Mouse (Mus musculus) intestine, postnatal 0 days (tissue): ENCODE measurements around the gene Dennd2c. TPM values are rescaled to one million over a fixed set of nuclear protein-coding genes. Genes with fewer than 3 reads are reported as not detected.

Experiments used
- ATAC-seq: fragments of 200-750 bp; cut with Nextera tagmentation; 2 replicates; pipeline ENCODE4 v1.8.0; 2017; ENCODE audit warnings: mild to moderate bottlenecking, moderate TSS enrichment, moderate library complexity
- H3K27ac ChIP-seq: fragments of 300-500 bp; sonication (generic); 2 replicates; pipeline ENCODE4 v1.5.1; 2014; ENCODE audit warnings: mild to moderate bottlenecking, low read depth, low read length, moderate library complexity
- H3K27me3 ChIP-seq: fragments of 300-500 bp; sonication (generic); replicated peaks from 2 replicates; pipeline ENCODE4 v1.6.1; 2014; ENCODE audit warnings: low read length, mixed read lengths; ENCODE audit not compliant: control insufficient read depth, insufficient read depth
- H3K36me3 ChIP-seq: fragments of 300-500 bp; sonication (generic); 2 replicates; pipeline ENCODE4 v1.6.1; 2014; ENCODE audit warnings: mild to moderate bottlenecking, moderate library complexity; ENCODE audit not compliant: control insufficient read depth, insufficient read depth
- H3K4me1 ChIP-seq: fragments of 300-500 bp; sonication (generic); replicated peaks from 2 replicates; pipeline ENCODE4 v1.6.1; 2014; ENCODE audit warnings: antibody characterized with exemption, low read length, mixed read lengths; ENCODE audit not compliant: control insufficient read depth, insufficient read depth
- H3K4me2 ChIP-seq: fragments of 300-500 bp; sonication (generic); replicated peaks from 2 replicates; pipeline ENCODE4 v1.6.1; 2014; ENCODE audit warnings: low read depth, mild to moderate bottlenecking, moderate library complexity
- H3K4me3 ChIP-seq: fragments of 300-500 bp; sonication (generic); 2 replicates; pipeline ENCODE4 v1.5.1; 2014; ENCODE audit warnings: low read depth, low read length
- H3K9ac ChIP-seq: fragments of 300-500 bp; sonication (generic); 2 replicates; pipeline ENCODE4 v1.6.1; 2014; ENCODE audit warnings: mild to moderate bottlenecking, low read depth, low read length
- H3K9me3 ChIP-seq: fragments of 300-500 bp; sonication (generic); 2 replicates; pipeline ENCODE4 v1.6.1; 2016; ENCODE audit warnings: mixed run types; ENCODE audit not compliant: control insufficient read depth
- CTCF ChIP-seq: sonication (generic); IDR thresholded peaks from 2 replicates; pipeline ENCODE4 v1.5.1; 2016; ENCODE audit warnings: low read depth, mild to moderate bottlenecking, control low read depth, antibody characterized with exemption, moderate library complexity
- WGBS: fragments of 180-500 bp; shearing (Covaris S2); extraction: QIAGEN DNeasy Blood & Tissue Kit; methylation state at CpG from one replicate; pipeline ENCODE4 v1.1.7; 2014; 5-methylcytosine and 5-hydroxymethylcytosine counted together
- polyA plus RNA-seq: library from polyadenylated mRNA; unstranded; fragments of >200 nt; fragmentation: Nextera tagmentation; extraction: Ambion mirVana; gene quantifications from 2 replicates; pipeline ENCODE4 v1.2.1, GENCODE M21; 2015

Gene Dennd2c
- polyA plus RNA-seq, 1 experiment from 2014 or later = 0.96 TPM

DNA sequence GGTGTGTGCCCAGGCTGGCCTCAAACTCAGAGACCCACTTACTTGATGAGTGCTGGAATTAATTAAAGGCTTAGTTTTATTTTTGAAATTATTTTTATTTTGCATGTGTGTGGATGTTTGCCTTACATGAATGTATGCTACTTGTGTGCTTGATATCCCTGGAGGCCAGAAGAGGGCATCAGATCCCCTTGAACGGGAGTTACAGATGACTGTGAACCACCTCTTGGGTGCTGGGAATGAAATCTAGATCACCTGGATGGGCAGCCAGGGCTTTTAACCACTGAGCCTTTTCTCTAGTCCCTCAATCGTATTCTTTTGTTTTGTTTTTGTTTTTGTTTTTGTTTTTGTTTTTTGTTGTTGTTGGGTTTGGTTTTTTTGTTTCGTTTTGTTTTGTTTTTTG lies 23.7 kb downstream of the Dennd2c start:
- Histone ChIP-seq H3K4me2 (no peak overlapping the region), H3K9me3 (no peaks in the 10 kb centered on the region), H3K4me1 (0 out of 2 replicates have a peak, but pooled peaks cover 3% of the 10 kb centered on the region), H3K27me3 (no peaks in the 10 kb centered on the region), H3K9ac (no peak overlapping the region), H3K27ac (no peak overlapping the region), H3K4me3 (no peak overlapping the region), H3K36me3 (no peaks in the 10 kb centered on the region)
- WGBS = 98% methylated on average over 3 of the region's 3 CpGs
- 0 out of 2 replicates have a peak, but pooled peaks have one; percentile 13 for TF ChIP-seq CTCF
- ATAC-seq = no peak

- ATAC-seq = no peak
- no peak overlapping the region for H3K9ac ChIP-seq
- H3K4me2 ChIP-seq = no peak overlapping the region
- TF ChIP-seq CTCF = no peak
- no peak overlapping the region for H3K4me3 ChIP-seq
- H3K4me1 ChIP-seq = 0 out of 2 replicates have a peak, but pooled peaks cover 3% of the 10 kb centered on the region
- H3K27ac ChIP-seq = no peak overlapping the region
- no peaks in the 10 kb centered on the region for H3K27me3 ChIP-seq
- WGBS = 42% methylated on average over 2 of the region's 2 CpGs
- no peaks in the 10 kb centered on the region for H3K36me3 ChIP-seq
- no peaks in the 10 kb centered on the region for H3K9me3 ChIP-seq
Observed at GRCm38 (mm10) chr3:103127177-103127576, 24.8 kb downstream of the Dennd2c start.

DNA sequence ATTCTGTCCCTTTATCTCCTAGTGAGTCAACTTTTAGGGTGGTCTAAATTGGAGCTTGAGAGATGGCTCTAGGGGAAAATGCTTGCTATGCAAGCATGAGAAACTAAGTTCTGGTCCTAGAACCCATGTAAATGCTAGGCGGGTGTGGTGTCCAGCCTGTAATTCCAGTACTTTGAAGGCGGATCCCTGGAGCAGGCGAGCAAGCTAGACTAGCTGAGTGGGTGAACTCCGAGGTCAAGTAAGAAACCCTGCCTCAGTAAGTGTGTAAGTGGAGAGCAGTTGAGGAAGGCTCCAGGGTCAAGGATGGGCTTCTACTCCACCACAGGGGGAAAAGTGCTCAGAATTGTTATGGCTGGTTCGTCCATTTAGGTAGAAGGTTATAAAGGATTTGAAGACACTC lies 25.3 kb downstream of the Dennd2c start:
- no peak for TF ChIP-seq CTCF
- H3K9ac ChIP-seq = no peak overlapping the region
- H3K4me1 ChIP-seq = 0 out of 2 replicates have a peak, but pooled peaks cover 3% of the 10 kb centered on the region
- H3K9me3 ChIP-seq = no peaks in the 10 kb centered on the region
- no peak for ATAC-seq
- WGBS = 69% methylated on average over 5 of the region's 5 CpGs
- no peak overlapping the region for H3K27ac ChIP-seq
- H3K27me3 ChIP-seq = no peaks in the 10 kb centered on the region
- no peak overlapping the region for H3K4me3 ChIP-seq
- no peaks in the 10 kb centered on the region for H3K36me3 ChIP-seq
- no peak overlapping the region for H3K4me2 ChIP-seq

DNA sequence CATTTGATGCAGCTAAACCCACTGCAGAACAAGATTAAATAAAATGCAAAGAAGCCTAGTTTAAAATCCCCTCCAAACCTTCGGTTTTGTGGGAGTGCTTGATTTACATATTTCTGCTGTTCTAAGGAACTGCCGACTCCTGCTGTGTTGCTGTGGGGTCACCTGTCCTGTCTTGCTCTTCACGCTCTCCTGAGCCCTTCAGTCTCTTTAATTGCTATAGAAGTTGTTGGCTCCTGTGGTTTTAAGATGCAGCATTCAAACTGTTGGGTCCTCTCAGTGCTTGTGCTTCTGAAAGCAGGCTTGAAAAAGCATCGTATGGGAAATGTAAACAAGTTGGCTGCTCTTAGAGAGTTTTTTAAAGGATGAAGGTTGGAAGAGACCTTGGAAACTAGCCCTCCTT lies 25.8 kb downstream of the Dennd2c start:
- Histone ChIP-seq H3K9me3 (no peaks in the 10 kb centered on the region), H3K36me3 (no peaks in the 10 kb centered on the region), H3K4me3 (no peak overlapping the region), H3K9ac (no peak overlapping the region), H3K4me1 (0 out of 2 replicates have a peak, but pooled peaks cover 3% of the 10 kb centered on the region), H3K4me2 (no peak overlapping the region), H3K27ac (no peak overlapping the region), H3K27me3 (no peaks in the 10 kb centered on the region)
- no peak for TF ChIP-seq CTCF
- 60% methylated on average over 4 of the region's 4 CpGs for WGBS
- no peak for ATAC-seq

GRCm38 (mm10) chr3:103129367-103130159 lies 27.2 kb downstream of the Dennd2c start:
- no peaks in the 10 kb centered on the region for H3K27me3 ChIP-seq
- ATAC-seq = no peak
- H3K9me3 ChIP-seq = no peaks in the 10 kb centered on the region
- no peaks in the 10 kb centered on the region for H3K36me3 ChIP-seq
- H3K4me1 ChIP-seq = 0 out of 2 replicates have a peak, but pooled peaks cover 3% of the 10 kb centered on the region
- H3K27ac ChIP-seq = no peak overlapping the region
- no peak overlapping the region for H3K9ac ChIP-seq
- WGBS = 74% methylated on average over 8 of the region's 8 CpGs
- H3K4me2 ChIP-seq = no peak overlapping the region
- TF ChIP-seq CTCF = no peak
- H3K4me3 ChIP-seq = no peak overlapping the region

GRCm38 (mm10) chr3:103130236-103130751 lies 27.9 kb downstream of the Dennd2c start:
- peak overlapping the region; percentile 14; the same call in 1 of the 2 replicates for H3K4me2 ChIP-seq
- H3K27me3 ChIP-seq = no peaks in the 10 kb centered on the region
- 26% methylated on average over 6 of the region's 6 CpGs for WGBS
- H3K4me1 ChIP-seq = 0 out of 2 replicates have a peak, but pooled peaks cover 3% of the 10 kb centered on the region
- H3K9ac ChIP-seq = no peak overlapping the region
- no peak overlapping the region for H3K4me3 ChIP-seq
- no peak for TF ChIP-seq CTCF
- no peak overlapping the region for H3K27ac ChIP-seq
- no peaks in the 10 kb centered on the region for H3K9me3 ChIP-seq
- H3K36me3 ChIP-seq = no peaks in the 10 kb centered on the region
- no peak for ATAC-seq
